8 mouse cellular contexts compared by ENCODE assay signal in the genomic region with DNA sequence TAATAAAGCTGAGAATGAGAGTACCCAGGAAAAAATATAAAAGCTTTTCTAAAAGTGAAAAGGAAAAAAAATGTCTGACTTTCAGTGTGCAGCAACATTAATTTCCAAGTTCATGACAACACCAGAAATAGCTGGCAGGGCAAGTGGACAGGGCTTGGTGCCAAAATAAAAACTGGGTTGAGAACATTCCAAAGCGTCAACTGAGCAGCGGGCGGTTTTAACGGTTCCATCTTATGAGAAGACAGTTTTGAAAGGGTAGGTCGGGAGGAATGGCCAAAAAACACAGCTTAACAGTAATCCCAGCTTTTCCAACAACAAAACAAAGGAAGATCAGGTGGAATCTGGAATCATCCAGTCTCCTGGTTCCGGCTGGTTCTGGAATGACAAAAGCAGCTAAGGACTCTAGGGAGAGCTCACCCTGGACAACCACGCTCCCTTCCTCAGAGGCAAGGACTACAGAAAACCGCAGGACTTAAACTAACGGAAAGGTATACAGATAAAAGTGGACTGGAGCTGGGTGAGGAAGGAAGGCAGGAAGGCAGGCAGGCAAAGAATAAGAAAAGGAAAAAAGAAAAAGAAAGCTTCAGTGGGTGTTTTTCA. TPM values are rescaled to one million over a fixed set of nuclear protein-coding genes. Genes with fewer than 3 reads are reported as not detected.
DNase-seq lines count a peak whose midpoint lies in the region; ATAC-seq and TF ChIP-seq lines count a peak whose summit lies in the region.
"Had no signal": no experiment of that assay in that cellular context is flagged by ENCODE, and none has a peak within 500 bp of the region (broad histone marks: within the 10 kb centered on the region; RNA-seq: fewer than 3 reads in every experiment).

No protein-coding gene starts in this region.

- peaks cover 1% of the 10 kb centered on the region; the same call in 1 of the 2 replicates for H3K36me3 ChIP-seq in testis, adult 2 months (ENCODE audit: control insufficient read depth, insufficient read depth, low read length)
- peaks cover 50% of the 10 kb centered on the region for H3K36me3 ChIP-seq in heart, adult 2 months (ENCODE audit: control insufficient read depth, insufficient read depth, low read length)

- intact Hi-C loops in heart, adult 2 months (cut with DNase I): loop anchor here (2.0 kb wide), 2 partner anchors 19 to 37 kb away; a partner anchor contains a TSS

- H3K79me2 ChIP-seq in heart, adult 2 months (replicated peaks; ENCODE audit: control insufficient read depth, insufficient read depth, low read length): peaks cover 7% of the 10 kb centered on the region

- TF ChIP-seq CTCF in testis, adult 2 months (IDR thresholded peaks at IDR 0.05; ENCODE audit: control insufficient read depth, insufficient read depth, insufficient replicate concordance, low read depth, low read length): no peak
- no peak for TF ChIP-seq CTCF in heart, adult 2 months (IDR thresholded peaks at IDR 0.05)

- peak; percentile 72 for ATAC-seq in cerebellum, adult (ENCODE audit: insufficient number of reproducible peaks, low FRiP score, low TSS enrichment)

- H3K27me3 ChIP-seq in testis, adult 2 months (ENCODE audit: control insufficient read depth, insufficient read depth, low read length): no peaks in the 10 kb centered on the region
- H3K27me3 ChIP-seq in heart, adult 2 months (ENCODE audit: control insufficient read depth, insufficient read depth, low read length): no peaks in the 10 kb centered on the region
- H3K27me3 ChIP-seq: liver, embryonic 13.5 days had no signal

- H3K4me3 ChIP-seq in testis, adult 2 months (ENCODE audit: control insufficient read depth, low read depth, low read length): peak overlapping the region; percentile 76
- H3K4me3 ChIP-seq in heart, adult 2 months: peak overlapping the region; percentile 13
- H3K4me3 ChIP-seq: liver, embryonic 13.5 days had no signal

- WGBS in heart, adult 2 months: 4% methylated on average over 9 of the region's 9 CpGs

- no peak for TF ChIP-seq EP300 in heart, adult 2 months (IDR thresholded peaks at IDR 0.05; ENCODE audit: insufficient read depth, low read depth, low read length)

- peak overlapping the region; percentile 17; the same call in 1 of the 2 replicates for H3K9ac ChIP-seq in heart, adult 2 months (ENCODE audit: low read depth, low read length)
- H3K9ac ChIP-seq: liver, embryonic 13.5 days had no signal

- no peak; the same call in 1 of the 2 replicates for TF ChIP-seq POLR2A in testis, adult 2 months (IDR thresholded peaks at IDR 0.05; ENCODE audit: control insufficient read depth, low read depth, low read length)
- TF ChIP-seq POLR2A in heart, adult 2 months (IDR thresholded peaks at IDR 0.05; ENCODE audit: insufficient read depth, low read depth, low read length): no peak

- no peak for DNase-seq in testis, postnatal 14 days (ENCODE audit: low spot score)
- peak; percentile 75 to 83 for DNase-seq in heart, adult 2 months
- DNase-seq in kidney, postnatal 4 days: peak; percentile 63 to 69
- DNase-seq in testis, postnatal 10 days (ENCODE audit: low spot score): peak; percentile 54
- DNase-seq in spleen, postnatal 14 days (ENCODE audit: low spot score in 2 of 2): no peak
- DNase-seq: liver, embryonic 13.5 days had no signal

- peaks cover 6% of the 10 kb centered on the region; the same call in 1 of the 2 replicates for H3K4me1 ChIP-seq in testis, adult 2 months (ENCODE audit: control insufficient read depth, insufficient read depth, low read length)
- H3K4me1 ChIP-seq in heart, adult 2 months (ENCODE audit: control insufficient read depth, insufficient read depth, low read length): peaks cover 16% of the 10 kb centered on the region

- H3K27ac ChIP-seq in testis, adult 2 months (ENCODE audit: control insufficient read depth, insufficient read depth, low read depth, low read length): peak overlapping the region; percentile 62
- peak overlapping the region; percentile 77 for H3K27ac ChIP-seq in heart, adult 2 months

RNA-seq across cellular contexts. Expression of a gene that starts 19.7 kb away (rescaled TPM):
- 203 and 224 TPM in 2 replicates for polyA plus RNA-seq in testis, adult 2 months (2012; rRNA removed)
- total RNA-seq in heart, adult 2 months (2021): 100 to 1,000 TPM in 1 of 2 experiments, 10 to 100 TPM in 1; 98.1 to 109 TPM
- polyA plus RNA-seq in heart, adult 2 months (2012; rRNA removed): 50.8 and 61.5 TPM in 2 replicates

RNA-seq across cellular contexts. Expression of a gene that starts 32.5 kb away (rescaled TPM):
- polyA plus RNA-seq in testis, adult 2 months (2012; rRNA removed): not detected in 2 replicates
- not detected for total RNA-seq in heart, adult 2 months (2021)
- polyA plus RNA-seq in heart, adult 2 months (2012; rRNA removed): not detected in 2 replicates
- polyA plus RNA-seq: liver, embryonic 13.5 days had no signal

RNA-seq across cellular contexts. Expression of a gene that starts 33.8 kb away (rescaled TPM):
- polyA plus RNA-seq in testis, adult 2 months (2012; rRNA removed): 4.1 and 4.5 TPM in 2 replicates
- total RNA-seq in heart, adult 2 months (2021): 1 to 10 TPM; 5.7 to 6.0 TPM
- 11.7 and 12.8 TPM in 2 replicates for polyA plus RNA-seq in heart, adult 2 months (2012; rRNA removed)

RNA-seq across cellular contexts. Expression of a gene that starts 37.6 kb away (rescaled TPM):
- polyA plus RNA-seq in testis, adult 2 months (2012; rRNA removed): 7.6 and 8.5 TPM in 2 replicates
- 10 to 100 TPM; 10.7 to 12.0 TPM for total RNA-seq in heart, adult 2 months (2021)
- 6.9 and 7.4 TPM in 2 replicates for polyA plus RNA-seq in heart, adult 2 months (2012; rRNA removed)

RNA-seq across cellular contexts. Expression of a gene that starts 37.7 kb away (rescaled TPM):
- polyA plus RNA-seq in testis, adult 2 months (2012; rRNA removed): 33.9 and 36.2 TPM in 2 replicates
- total RNA-seq in heart, adult 2 months (2021): 10 to 100 TPM; 14.8 to 17.7 TPM
- polyA plus RNA-seq in heart, adult 2 months (2012; rRNA removed): 14.6 and 25.0 TPM in 2 replicates

Comparison
In these comparisons a context has a peak if more than half of its experiments do, and no peak if none do; other contexts are left out.
1. DNase-seq: peak in heart, adult 2 months (2 of 2), kidney, postnatal 4 days (2 of 2) and testis, postnatal 10 days (single experiment); none in testis, postnatal 14 days (single experiment) and spleen, postnatal 14 days (0 of 2).